Mouse (Mus musculus) macrophage (primary cell): ENCODE data around the gene Ubqln1. TPM values are rescaled to one million over a fixed set of nuclear protein-coding genes. Genes with fewer than 3 reads are reported as not detected.
A peak's percentile ranks its signal among the peaks of the same experiment; 100 is the strongest.
"Not testable (repeated sequence)": the region's sequence is repeated elsewhere in the genome, so short reads cannot be mapped to it uniquely, and the experiment has no call there.

ENCODE experiments used
- H3K27ac ChIP-seq: fragments of 350-480 bp; formaldehyde crosslinking; 2 replicates; pipeline ENCODE4 v1.9.0; 2021
- H3K36me3 ChIP-seq: fragments of 350-480 bp; formaldehyde crosslinking; 2 replicates; pipeline ENCODE4 v1.9.0; 2021; ENCODE audit errors: inconsistent target
- H3K4me3 ChIP-seq: fragments of 350-480 bp; formaldehyde crosslinking; 2 replicates; pipeline ENCODE4 v1.9.0; 2021; ENCODE audit errors: inconsistent target
- H3K79me2 ChIP-seq: fragments of 350-480 bp; formaldehyde crosslinking; 2 replicates; pipeline ENCODE4 v1.9.0; 2021; ENCODE audit errors: inconsistent target
- WGBS: methylation state at CpG from one replicate; pipeline ENCODE4 v1.1.7; 2026; ENCODE audit warnings: inconsistent platforms; ENCODE audit not compliant: missing documents; 5-methylcytosine and 5-hydroxymethylcytosine counted together
- polyA plus RNA-seq: library from polyadenylated mRNA; stranded (reverse); fragments of 250-400 nt; gene quantifications from 3 replicates; pipeline ENCODE4 v1.2.4, GENCODE M21; 2018; ENCODE audit warnings: inconsistent platforms

Gene Ubqln1
- polyA plus RNA-seq, 1 experiment from 2014 or later, result 66.0 TPM

GRCm38 (mm10) chr13:58156031-58156430 is 59.4 kb downstream of the Ubqln1 start:
- Histone ChIP-seq H3K4me3 (no peak overlapping the region), H3K27ac (no peak overlapping the region), H3K36me3 (peaks cover 15% of the 10 kb centered on the region), H3K79me2 (peaks cover 9% of the 10 kb centered on the region; the same call in 1 of the 2 replicates)
- WGBS, result 82% methylated on average over 2 of the region's 2 CpGs

- Histone ChIP-seq H3K79me2 (no peaks in the 10 kb centered on the region), H3K36me3 (no peaks in the 10 kb centered on the region), H3K4me3 (no peak overlapping the region), H3K27ac (no peak overlapping the region)
- 88% methylated on average over 10 of the region's 11 CpGs for WGBS
Observed at GRCm38 (mm10) chr13:58150442-58150841, 65.0 kb downstream of the Ubqln1 start.

DNA sequence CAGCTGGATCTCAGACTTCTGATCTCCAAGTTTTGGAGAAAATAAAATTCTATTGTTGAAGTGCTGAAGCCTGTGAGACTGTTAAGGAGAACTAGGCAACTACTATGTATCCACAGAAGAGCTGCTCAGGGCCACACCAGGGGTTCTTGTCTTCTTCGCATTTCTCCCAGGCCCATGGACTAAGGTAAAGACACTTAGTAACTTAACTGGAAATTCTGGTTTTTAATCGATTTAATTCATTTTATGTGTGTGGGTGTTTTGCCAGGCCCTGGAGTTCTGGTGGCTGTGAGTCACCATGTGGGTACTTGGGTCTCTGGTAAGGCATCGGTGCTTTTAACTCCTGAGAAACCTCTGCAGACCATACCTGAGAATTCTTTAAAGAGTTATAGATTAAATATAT is 65.8 kb downstream of the Ubqln1 start:
- Histone ChIP-seq H3K4me3 (no peak overlapping the region), H3K27ac (no peak overlapping the region), H3K36me3 (no peaks in the 10 kb centered on the region), H3K79me2 (no peaks in the 10 kb centered on the region)
- 97% methylated on average over 3 of the region's 3 CpGs for whole genome bisulfite sequencing

DNA sequence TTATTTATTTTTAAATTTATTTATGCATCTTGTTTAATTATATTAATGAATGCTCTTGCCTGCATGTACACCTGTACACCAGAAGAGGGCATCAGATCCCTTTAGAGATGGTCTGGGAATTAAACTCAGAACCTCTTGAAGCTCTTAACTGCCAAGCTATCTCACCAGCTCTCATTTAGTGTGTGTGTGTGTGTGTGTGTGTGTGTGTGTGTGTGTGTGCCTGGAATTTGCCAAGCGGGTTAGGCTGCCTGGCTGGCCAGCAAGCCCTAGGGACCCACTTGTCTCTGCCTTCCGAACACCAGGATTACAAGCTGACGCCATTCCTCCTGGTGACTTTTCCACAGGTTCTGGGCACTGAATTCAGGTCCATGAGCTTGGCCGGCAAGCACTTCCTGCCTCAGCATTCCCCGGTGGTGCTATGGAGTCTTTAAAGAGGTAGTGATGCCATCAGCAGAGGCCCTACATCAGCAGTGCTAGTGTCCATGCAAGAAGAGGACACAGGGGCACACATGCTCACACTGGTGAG is 66.4 kb downstream of the Ubqln1 start:
- H3K36me3 ChIP-seq, result no peaks in the 10 kb centered on the region
- no peak overlapping the region for H3K27ac ChIP-seq
- 60% methylated on average over 5 of the region's 5 CpGs for WGBS
- H3K79me2 ChIP-seq, result no peaks in the 10 kb centered on the region
- peak overlapping the region; percentile 10; the same call in 1 of the 2 replicates for H3K4me3 ChIP-seq

GRCm38 (mm10) chr13:58148256-58148831 is 67.1 kb downstream of the Ubqln1 start:
- H3K27ac ChIP-seq, result no peak overlapping the region
- H3K4me3 ChIP-seq, result peak overlapping the region; percentile 10; the same call in 1 of the 2 replicates
- no peaks in the 10 kb centered on the region for H3K79me2 ChIP-seq
- no peaks in the 10 kb centered on the region for H3K36me3 ChIP-seq
- 4% methylated on average over 17 of the region's 17 CpGs for WGBS

DNA sequence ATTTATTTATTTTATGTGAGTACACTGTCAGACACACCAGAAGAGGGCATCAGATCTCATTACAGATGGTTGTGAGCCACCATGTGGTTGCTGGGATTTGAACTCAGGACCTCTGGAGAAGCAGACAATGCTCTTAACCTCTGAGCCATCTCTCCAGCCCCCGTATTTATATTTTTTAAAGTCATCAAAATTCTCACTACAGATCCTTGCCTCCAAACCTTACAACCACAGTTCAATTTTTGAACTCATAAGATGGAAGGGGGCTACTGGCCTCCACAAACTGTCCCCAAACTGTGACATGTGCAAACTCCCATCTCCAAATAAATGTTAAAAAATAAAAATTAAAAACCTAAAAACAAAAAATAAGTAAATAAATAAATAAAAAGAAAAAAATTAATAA is 67.7 kb downstream of the Ubqln1 start:
- WGBS, result 91% methylated on average over 1 of the region's 1 CpGs
- H3K4me3 ChIP-seq, result no peak overlapping the region
- H3K79me2 ChIP-seq, result no peaks in the 10 kb centered on the region
- H3K36me3 ChIP-seq, result no peaks in the 10 kb centered on the region
- H3K27ac ChIP-seq, result no peak overlapping the region

GRCm38 (mm10) chr13:58146603-58147002 is 68.8 kb downstream of the Ubqln1 start:
- H3K36me3 ChIP-seq, H3K79me2 ChIP-seq: not testable (repeated sequence)
- 98% methylated on average over 8 of the region's 8 CpGs for WGBS

GRCm38 (mm10) chr13:58131692-58132091 is 83.8 kb downstream of the Ubqln1 start:
- Histone ChIP-seq H3K79me2 (peaks cover 4% of the 10 kb centered on the region), H3K36me3 (no peaks in the 10 kb centered on the region), H3K27ac (no peak overlapping the region), H3K4me3 (no peak overlapping the region)
- WGBS, result 91% methylated on average over 3 of the region's 3 CpGs

More at GRCm38 (mm10) chr13:58146603-58147002, 68.8 kb downstream of the Ubqln1 start:
- not testable (repeated sequence) for H3K4me3 ChIP-seq, H3K27ac ChIP-seq

DNA sequence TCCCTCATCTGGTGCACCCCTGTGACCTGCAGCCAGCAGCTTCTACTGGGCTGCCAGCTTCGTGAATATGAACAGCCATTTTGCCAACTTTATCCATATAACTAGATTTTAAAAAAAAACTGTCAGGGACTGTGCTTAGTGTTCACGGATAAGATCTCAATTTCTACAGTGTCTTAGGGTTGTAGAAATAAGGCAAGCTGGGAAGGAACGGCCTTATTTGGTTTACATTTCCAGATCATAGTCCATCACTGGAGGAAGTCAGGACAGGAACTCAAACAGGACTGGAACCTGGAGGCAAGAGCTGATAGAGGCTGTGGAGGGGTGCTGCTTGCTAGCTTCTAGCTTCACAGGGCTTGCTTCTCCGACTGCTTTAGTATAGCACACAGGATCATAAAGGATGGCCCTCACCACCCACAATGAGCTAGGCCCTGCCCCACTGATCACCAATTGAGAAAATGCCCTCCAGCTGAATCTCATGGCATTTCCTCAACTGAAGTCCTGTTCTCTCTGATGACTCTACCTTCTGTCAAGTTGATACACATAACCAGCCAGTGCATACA is 85.7 kb downstream of the Ubqln1 start:
- Histone ChIP-seq H3K36me3 (no peaks in the 10 kb centered on the region), H3K27ac (peak overlapping the region; percentile 80), H3K4me3 (peak overlapping the region; percentile 44), H3K79me2 (peaks cover 18% of the 10 kb centered on the region)
- WGBS, result 30% methylated on average over 4 of the region's 4 CpGs

- WGBS, result 2% methylated on average over 58 of the region's 83 CpGs
- Histone ChIP-seq H3K27ac (peak overlapping the region; percentile 80), H3K79me2 (peaks cover 18% of the 10 kb centered on the region), H3K36me3 (no peaks in the 10 kb centered on the region), H3K4me3 (peak overlapping the region; percentile 44)
Observed at GRCm38 (mm10) chr13:58128768-58129671, 86.4 kb downstream of the Ubqln1 start.

DNA sequence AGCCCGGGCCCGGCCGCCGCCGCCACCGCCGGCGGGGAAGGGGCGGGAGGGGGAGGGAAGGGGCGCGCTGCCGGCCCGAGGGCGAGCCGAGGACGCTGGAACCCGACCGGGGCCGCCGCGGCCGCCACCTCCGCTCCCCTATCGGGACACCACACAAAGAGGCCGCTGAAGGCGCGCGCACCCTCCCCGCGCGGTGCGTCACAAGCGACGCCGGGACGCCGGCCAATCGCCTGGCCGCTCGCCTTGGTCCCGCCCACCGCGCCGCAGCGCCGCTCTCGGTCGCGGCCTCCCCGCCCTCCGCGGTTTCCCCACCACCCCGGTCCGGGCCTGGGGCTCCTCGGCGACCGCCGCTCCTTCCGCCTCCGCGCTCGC is 87.1 kb downstream of the Ubqln1 start, which contains the start of gene Hnrnpa0:
TSS of gene Hnrnpa0 (minus strand) at position 161 of the 372 bp plus-strand sequence.
- Histone ChIP-seq H3K27ac (peak within 1 kb of the TSS; percentile 80), H3K79me2 (peaks cover 18% of the 10 kb centered on the region), H3K36me3 (no peaks in the 10 kb centered on the region), H3K4me3 (peak within 1 kb of the TSS; percentile 44)
- under 1% methylated on average over 44 of the region's 62 CpGs for WGBS

- peaks cover 18% of the 10 kb centered on the region for H3K79me2 ChIP-seq
- 0 out of 2 replicates have a peak overlapping the region, but pooled peaks have one; percentile 28 for H3K27ac ChIP-seq
- H3K36me3 ChIP-seq, result no peaks in the 10 kb centered on the region
- H3K4me3 ChIP-seq, result peak overlapping the region; percentile 23
- WGBS, result under 1% methylated on average over 78 of the region's 81 CpGs
Observed at GRCm38 (mm10) chr13:58127766-58128361, 87.6 kb downstream of the Ubqln1 start.

DNA sequence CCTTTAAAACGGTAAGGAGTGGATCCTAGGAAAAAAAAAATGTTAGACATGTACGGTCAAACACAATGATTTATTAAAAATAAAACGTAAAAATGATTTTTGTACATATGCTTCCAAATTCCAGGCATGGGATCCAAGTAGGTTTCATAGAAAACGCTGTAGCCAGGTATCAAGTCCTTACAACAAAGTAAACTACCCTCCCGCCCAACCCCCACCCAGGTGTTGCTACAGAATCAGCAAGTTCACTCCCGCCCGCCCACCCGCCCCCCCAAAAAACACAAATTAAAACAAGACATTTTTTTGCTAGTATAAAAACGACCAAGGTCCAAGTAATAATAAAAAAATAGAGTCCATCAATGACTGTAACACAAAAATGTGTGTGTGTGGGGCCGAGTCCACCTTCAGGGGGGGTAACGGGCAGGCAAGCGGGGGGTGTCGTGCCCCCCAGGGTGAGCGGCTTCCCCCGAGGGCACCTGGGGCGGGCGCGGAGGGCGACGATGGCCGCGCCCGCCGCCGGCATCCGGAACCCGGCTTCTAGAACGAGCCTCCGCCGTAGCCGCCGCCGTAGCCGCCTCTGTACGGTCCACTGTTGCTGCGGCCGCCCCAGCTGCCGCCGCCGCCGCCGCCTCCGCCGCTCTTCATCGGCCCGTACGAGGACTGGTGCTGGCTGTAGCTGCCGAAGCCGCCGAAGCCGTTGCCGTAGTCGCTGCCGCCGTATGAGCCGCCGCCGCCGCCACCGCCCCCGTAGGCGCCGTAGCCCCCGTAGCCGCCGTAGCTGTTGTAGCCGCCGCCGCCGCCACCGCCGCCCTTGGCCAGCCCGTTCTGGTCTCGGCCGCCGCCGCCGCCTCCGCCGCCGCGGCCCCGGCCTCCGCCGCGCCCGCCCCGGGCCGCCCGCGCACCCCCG is 88.3 kb downstream of the Ubqln1 start:
- under 1% methylated on average over 74 of the region's 92 CpGs for WGBS
- peaks cover 18% of the 10 kb centered on the region for H3K79me2 ChIP-seq
- H3K4me3 ChIP-seq, result peak overlapping the region; percentile 29
- H3K27ac ChIP-seq, result no peak overlapping the region
- no peaks in the 10 kb centered on the region for H3K36me3 ChIP-seq
